Mouse (Mus musculus) liver, embryonic 13.5 days (tissue): ENCODE measurements around the gene Pfdn6. TPM values are rescaled to one million over a fixed set of nuclear protein-coding genes. Genes with fewer than 3 reads are reported as not detected.
"Not testable (repeated sequence)": the region's sequence is repeated elsewhere in the genome, so short reads cannot be mapped to it uniquely, and the experiment has no call there.

Experiments used
- ATAC-seq: fragments of 200-750 bp; cut with Nextera tagmentation; 2 replicates; pipeline ENCODE4 v1.8.0; 2017; ENCODE audit warnings: low read depth, mild to moderate bottlenecking, moderate number of reproducible peaks, moderate library complexity
- DNase-seq: peaks from one replicate; pipeline ENCODE4 v3.0.0; 2022
- H3K27ac ChIP-seq: fragments of 300-500 bp; sonication (generic); 2 replicates; pipeline ENCODE4 v1.5.1; 2015; ENCODE audit warnings: moderate library complexity, mild to moderate bottlenecking, inconsistent platforms
- H3K27me3 ChIP-seq: fragments of 300-500 bp; sonication (generic); 2 replicates; pipeline ENCODE4 v1.6.1; 2015; ENCODE audit warnings: mild to moderate bottlenecking, inconsistent platforms
- H3K36me3 ChIP-seq: fragments of 300-500 bp; sonication (generic); 2 replicates; pipeline ENCODE4 v1.6.1; 2015; ENCODE audit warnings: mild to moderate bottlenecking, inconsistent platforms
- H3K4me1 ChIP-seq: fragments of 300-500 bp; sonication (generic); replicated peaks from 2 replicates; pipeline ENCODE4 v1.6.1; 2015; ENCODE audit warnings: inconsistent platforms
- H3K4me2 ChIP-seq: fragments of 300-500 bp; sonication (generic); 2 replicates; pipeline ENCODE4 v1.6.1; 2015; ENCODE audit warnings: inconsistent platforms, mild to moderate bottlenecking, moderate library complexity
- H3K4me3 ChIP-seq: fragments of 300-500 bp; sonication (generic); replicated peaks from 2 replicates; pipeline ENCODE4 v1.5.1; 2015; ENCODE audit warnings: mild to moderate bottlenecking, inconsistent platforms
- H3K9ac ChIP-seq: fragments of 300-500 bp; sonication (generic); 2 replicates; pipeline ENCODE4 v1.6.1; 2015; ENCODE audit warnings: mild to moderate bottlenecking, inconsistent platforms
- H3K9me3 ChIP-seq: fragments of 300-500 bp; sonication (generic); replicated peaks from 2 replicates; pipeline ENCODE4 v1.6.1; 2016; ENCODE audit warnings: inconsistent platforms
- WGBS: fragments of 180-500 bp; shearing (Covaris S2); methylation state at CpG from one replicate; pipeline ENCODE4 v1.1.7; 2015; ENCODE audit not compliant: insufficient replicate concordance; 5-methylcytosine and 5-hydroxymethylcytosine counted together
- polyA plus RNA-seq: library from polyadenylated mRNA; unstranded; fragments of >200 nt; fragmentation: Nextera tagmentation; extraction: Ambion mirVana; gene quantifications from 2 replicates; pipeline ENCODE4 v1.2.1, GENCODE M21; 2015

Pfdn6 gene
- polyA plus RNA-seq, 1 experiment from 2014 or later = 153 TPM

GRCm38 (mm10) chr17:33902079-33902478 lies 38.1 kb downstream of the Pfdn6 start:
- 63% methylated on average over 4 of the region's 4 CpGs for WGBS
- no peak overlapping the region for H3K4me3 ChIP-seq
- H3K27me3 ChIP-seq = no peaks in the 10 kb centered on the region
- H3K4me2 ChIP-seq = peak overlapping the region; percentile 18; the same call in 1 of the 2 replicates
- DNase-seq (no peak), ATAC-seq (no peak)
- no peaks in the 10 kb centered on the region for H3K9me3 ChIP-seq
- H3K27ac ChIP-seq = peak overlapping the region; percentile 64
- 0 out of 2 replicates have a peak overlapping the region, but pooled peaks have one; percentile 0 for H3K9ac ChIP-seq
- H3K36me3 ChIP-seq = no peaks in the 10 kb centered on the region
- H3K4me1 ChIP-seq = peaks cover 88% of the 10 kb centered on the region

GRCm38 (mm10) chr17:33901653-33902052 lies 38.5 kb downstream of the Pfdn6 start:
- WGBS = 70% methylated on average over 4 of the region's 4 CpGs
- Histone ChIP-seq H3K4me2 (no peak overlapping the region), H3K27me3 (no peaks in the 10 kb centered on the region), H3K27ac (peak overlapping the region; percentile 64), H3K4me1 (peaks cover 87% of the 10 kb centered on the region), H3K36me3 (no peaks in the 10 kb centered on the region), H3K4me3 (no peak overlapping the region), H3K9ac (no peak overlapping the region), H3K9me3 (no peaks in the 10 kb centered on the region)
- DNase-seq (no peak), ATAC-seq (no peak)

GRCm38 (mm10) chr17:33900989-33901314 lies 39.2 kb downstream of the Pfdn6 start:
- Histone ChIP-seq H3K9ac (no peak overlapping the region), H3K4me3 (no peak overlapping the region), H3K27ac (peak overlapping the region; percentile 93), H3K27me3 (no peaks in the 10 kb centered on the region), H3K9me3 (no peaks in the 10 kb centered on the region), H3K36me3 (no peaks in the 10 kb centered on the region), H3K4me1 (peaks cover 84% of the 10 kb centered on the region), H3K4me2 (no peak overlapping the region)
- ATAC-seq = no peak
- 75% methylated on average over 4 of the region's 4 CpGs for WGBS
- no peak for DNase-seq

- ATAC-seq (peak; percentile 31), DNase-seq (no peak)
- H3K27ac ChIP-seq = peak overlapping the region; percentile 93
- 55% methylated on average over 7 of the region's 7 CpGs for WGBS
- H3K4me2 ChIP-seq = peak overlapping the region; percentile 19
- no peaks in the 10 kb centered on the region for H3K9me3 ChIP-seq
- H3K4me1 ChIP-seq = peaks cover 80% of the 10 kb centered on the region
- no peaks in the 10 kb centered on the region for H3K27me3 ChIP-seq
- H3K4me3 ChIP-seq = no peak overlapping the region
- H3K36me3 ChIP-seq = no peaks in the 10 kb centered on the region
- peak overlapping the region; percentile 59 for H3K9ac ChIP-seq
Measured at GRCm38 (mm10) chr17:33900281-33900988, 39.7 kb downstream of the Pfdn6 start.

- no peaks in the 10 kb centered on the region for H3K27me3 ChIP-seq
- peaks cover 76% of the 10 kb centered on the region for H3K4me1 ChIP-seq
- WGBS = 6% methylated on average over 4 of the region's 4 CpGs
- H3K27ac ChIP-seq = peak overlapping the region; percentile 93
- peak overlapping the region; percentile 19 for H3K4me2 ChIP-seq
- ATAC-seq (peak; percentile 76), DNase-seq (peak; percentile 61)
- no peak overlapping the region for H3K4me3 ChIP-seq
- no peaks in the 10 kb centered on the region for H3K9me3 ChIP-seq
- peak overlapping the region; percentile 59; the same call in 1 of the 2 replicates for H3K9ac ChIP-seq
- H3K36me3 ChIP-seq = no peaks in the 10 kb centered on the region
Measured at GRCm38 (mm10) chr17:33899642-33900041, 40.5 kb downstream of the Pfdn6 start.

GRCm38 (mm10) chr17:33898193-33898592 lies 42.0 kb downstream of the Pfdn6 start:
- not testable (repeated sequence) for H3K9me3 ChIP-seq, H3K4me2 ChIP-seq, H3K36me3 ChIP-seq, DNase-seq, H3K27me3 ChIP-seq, H3K4me3 ChIP-seq, ATAC-seq
- Histone ChIP-seq H3K4me1 (peaks cover 64% of the 10 kb centered on the region), H3K9ac (peak overlapping the region; percentile 41; the same call in 1 of the 2 replicates), H3K27ac (peak overlapping the region; percentile 93)
- 70% methylated on average over 4 of the region's 4 CpGs for WGBS

GRCm38 (mm10) chr17:33897114-33897794 lies 42.9 kb downstream of the Pfdn6 start:
- DNase-seq (peak; percentile 52), ATAC-seq (no peak)
- Histone ChIP-seq H3K27me3 (no peaks in the 10 kb centered on the region), H3K4me1 (peaks cover 54% of the 10 kb centered on the region), H3K36me3 (no peaks in the 10 kb centered on the region), H3K9me3 (no peaks in the 10 kb centered on the region), H3K27ac (peak overlapping the region; percentile 93), H3K4me2 (no peak overlapping the region), H3K9ac (no peak overlapping the region), H3K4me3 (no peak overlapping the region)
- WGBS = 11% methylated on average over 6 of the region's 6 CpGs

GRCm38 (mm10) chr17:33893011-33893410 lies 47.1 kb downstream of the Pfdn6 start:
- not testable (repeated sequence) for H3K9ac ChIP-seq, H3K27ac ChIP-seq, DNase-seq, H3K27me3 ChIP-seq, H3K4me3 ChIP-seq, H3K4me2 ChIP-seq, H3K36me3 ChIP-seq, ATAC-seq, H3K9me3 ChIP-seq
- WGBS = 69% methylated on average over 4 of the region's 4 CpGs
- H3K4me1 ChIP-seq = peaks cover 28% of the 10 kb centered on the region

- Histone ChIP-seq H3K4me1 (peaks cover 28% of the 10 kb centered on the region), H3K4me2 (no peak overlapping the region), H3K36me3 (peaks cover 4% of the 10 kb centered on the region; the same call in 1 of the 2 replicates), H3K27ac (no peak overlapping the region), H3K9ac (no peak overlapping the region), H3K27me3 (no peaks in the 10 kb centered on the region), H3K9me3 (no peaks in the 10 kb centered on the region), H3K4me3 (no peak overlapping the region)
- ATAC-seq (no peak), DNase-seq (no peak)
- WGBS = 40% methylated on average over 7 of the region's 7 CpGs
Measured at GRCm38 (mm10) chr17:33892429-33892828, 47.7 kb downstream of the Pfdn6 start.

GRCm38 (mm10) chr17:33891892-33892291 lies 48.3 kb downstream of the Pfdn6 start:
- not testable (repeated sequence) for H3K27ac ChIP-seq, H3K27me3 ChIP-seq, H3K4me3 ChIP-seq, ATAC-seq, H3K4me2 ChIP-seq, H3K9me3 ChIP-seq, DNase-seq, H3K36me3 ChIP-seq, H3K9ac ChIP-seq
- 56% methylated on average over 6 of the region's 6 CpGs for WGBS
- peaks cover 29% of the 10 kb centered on the region for H3K4me1 ChIP-seq

GRCm38 (mm10) chr17:33891357-33891756 lies 48.8 kb downstream of the Pfdn6 start:
- ATAC-seq (no peak), DNase-seq (no peak)
- peak overlapping the region; percentile 23; the same call in 1 of the 2 replicates for H3K4me2 ChIP-seq
- no peaks in the 10 kb centered on the region for H3K9me3 ChIP-seq
- H3K36me3 ChIP-seq = peaks cover 12% of the 10 kb centered on the region
- no peaks in the 10 kb centered on the region for H3K27me3 ChIP-seq
- no peak overlapping the region for H3K27ac ChIP-seq
- 57% methylated on average over 2 of the region's 2 CpGs for WGBS
- no peak overlapping the region for H3K4me3 ChIP-seq
- no peak overlapping the region for H3K9ac ChIP-seq
- H3K4me1 ChIP-seq = peaks cover 27% of the 10 kb centered on the region
